Mouse (Mus musculus) hindbrain, embryonic 13.5 days (tissue): ENCODE results near the gene Sf3b3. TPM values are rescaled to one million over a fixed set of nuclear protein-coding genes. Genes with fewer than 3 reads are reported as not detected.
"Not testable (repeated sequence)": the region's sequence is repeated elsewhere in the genome, so short reads cannot be mapped to it uniquely, and the experiment has no call there.

Experiments
- ATAC-seq: fragments of 200-750 bp; cut with Nextera tagmentation; 2 replicates; pipeline ENCODE4 v1.8.0; 2017; ENCODE audit warnings: moderate TSS enrichment; ENCODE audit not compliant: low FRiP score
- H3K27ac ChIP-seq: fragments of 300-500 bp; sonication (generic); 2 replicates; pipeline ENCODE4 v1.5.1; 2015; ENCODE audit warnings: inconsistent platforms, mild to moderate bottlenecking, moderate library complexity
- H3K27me3 ChIP-seq: fragments of 300-500 bp; sonication (generic); 2 replicates; pipeline ENCODE4 v1.6.1; 2015; ENCODE audit warnings: mild to moderate bottlenecking, inconsistent platforms
- H3K36me3 ChIP-seq: fragments of 300-500 bp; sonication (generic); 2 replicates; pipeline ENCODE4 v1.6.1; 2015; ENCODE audit warnings: mild to moderate bottlenecking, inconsistent platforms
- H3K4me1 ChIP-seq: fragments of 300-500 bp; sonication (generic); replicated peaks from 2 replicates; pipeline ENCODE4 v1.6.1; 2015; ENCODE audit warnings: inconsistent platforms
- H3K4me2 ChIP-seq: fragments of 300-500 bp; sonication (generic); 2 replicates; pipeline ENCODE4 v1.6.1; 2015; ENCODE audit warnings: inconsistent platforms, mild to moderate bottlenecking, moderate library complexity
- H3K4me3 ChIP-seq: fragments of 300-500 bp; sonication (generic); 2 replicates; pipeline ENCODE4 v1.5.1; 2015; ENCODE audit warnings: mild to moderate bottlenecking, inconsistent platforms
- H3K9ac ChIP-seq: fragments of 300-500 bp; sonication (generic); 2 replicates; pipeline ENCODE4 v1.6.1; 2015; ENCODE audit warnings: mild to moderate bottlenecking, inconsistent platforms
- H3K9me3 ChIP-seq: fragments of 300-500 bp; sonication (generic); 2 replicates; pipeline ENCODE4 v1.6.1; 2016; ENCODE audit warnings: inconsistent platforms
- WGBS: fragments of 180-500 bp; shearing (Covaris S2); methylation state at CpG from one replicate; pipeline ENCODE4 v1.1.7; 2015; 5-methylcytosine and 5-hydroxymethylcytosine counted together
- polyA plus RNA-seq: library from polyadenylated mRNA; unstranded; fragments of >200 nt; fragmentation: Nextera tagmentation; extraction: Ambion mirVana; gene quantifications from 2 replicates; pipeline ENCODE4 v1.2.1, GENCODE M21; 2015

The Sf3b3 gene
- polyA plus RNA-seq, 1 experiment from 2014 or later = 109 TPM

GRCm38 (mm10) chr8:110793511-110793910 lies 53.1 kb downstream of the Sf3b3 start:
- no peak overlapping the region for H3K27ac ChIP-seq
- peaks cover 11% of the 10 kb centered on the region for H3K4me1 ChIP-seq
- no peaks in the 10 kb centered on the region for H3K36me3 ChIP-seq
- no peak overlapping the region for H3K4me3 ChIP-seq
- no peaks in the 10 kb centered on the region for H3K9me3 ChIP-seq
- no peak overlapping the region for H3K4me2 ChIP-seq
- H3K9ac ChIP-seq = no peak overlapping the region
- H3K27me3 ChIP-seq = no peaks in the 10 kb centered on the region
- 76% methylated on average over 9 of the region's 9 CpGs for WGBS
- no peak for ATAC-seq

GRCm38 (mm10) chr8:110792574-110793200 lies 53.9 kb downstream of the Sf3b3 start:
- Histone ChIP-seq H3K4me1 (peaks cover 11% of the 10 kb centered on the region), H3K27me3 (no peaks in the 10 kb centered on the region), H3K9me3 (no peaks in the 10 kb centered on the region), H3K27ac (no peak overlapping the region), H3K36me3 (no peaks in the 10 kb centered on the region), H3K4me3 (no peak overlapping the region), H3K9ac (no peak overlapping the region), H3K4me2 (no peak overlapping the region)
- 82% methylated on average over 11 of the region's 11 CpGs for WGBS
- no peak for ATAC-seq

DNA sequence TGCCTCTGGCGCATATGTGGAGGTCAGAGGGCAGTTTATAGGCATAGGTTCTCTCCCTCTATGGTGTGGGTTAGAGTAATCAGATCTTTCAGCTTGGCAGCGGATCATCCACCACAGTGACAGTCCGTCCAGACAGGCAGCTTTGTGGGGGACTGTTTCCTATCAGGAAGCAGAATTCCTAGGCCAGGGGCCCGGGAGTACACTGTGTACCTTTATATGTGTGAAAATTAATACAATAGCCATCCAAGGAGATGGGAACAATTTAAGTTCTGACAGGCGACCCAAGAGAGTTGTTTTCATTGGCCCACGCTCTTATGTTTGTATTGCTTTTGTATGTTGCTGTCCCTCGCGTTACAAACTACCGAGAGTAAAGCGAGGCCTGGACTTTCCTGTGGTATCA lies 55.4 kb downstream of the Sf3b3 start:
- Histone ChIP-seq H3K27me3 (no peaks in the 10 kb centered on the region), H3K4me1 (peaks cover 11% of the 10 kb centered on the region), H3K4me3 (no peak overlapping the region), H3K9ac (no peak overlapping the region), H3K4me2 (no peak overlapping the region), H3K9me3 (no peaks in the 10 kb centered on the region), H3K36me3 (no peaks in the 10 kb centered on the region), H3K27ac (no peak overlapping the region)
- WGBS = 79% methylated on average over 10 of the region's 10 CpGs
- no peak for ATAC-seq

GRCm38 (mm10) chr8:110790270-110790669 lies 56.3 kb downstream of the Sf3b3 start:
- Histone ChIP-seq H3K4me1 (peaks cover 11% of the 10 kb centered on the region), H3K27me3 (no peaks in the 10 kb centered on the region), H3K36me3 (no peaks in the 10 kb centered on the region), H3K27ac (no peak overlapping the region), H3K4me3 (no peak overlapping the region), H3K4me2 (no peak overlapping the region), H3K9ac (no peak overlapping the region), H3K9me3 (no peaks in the 10 kb centered on the region)
- no peak for ATAC-seq
- 73% methylated on average over 6 of the region's 6 CpGs for WGBS

DNA sequence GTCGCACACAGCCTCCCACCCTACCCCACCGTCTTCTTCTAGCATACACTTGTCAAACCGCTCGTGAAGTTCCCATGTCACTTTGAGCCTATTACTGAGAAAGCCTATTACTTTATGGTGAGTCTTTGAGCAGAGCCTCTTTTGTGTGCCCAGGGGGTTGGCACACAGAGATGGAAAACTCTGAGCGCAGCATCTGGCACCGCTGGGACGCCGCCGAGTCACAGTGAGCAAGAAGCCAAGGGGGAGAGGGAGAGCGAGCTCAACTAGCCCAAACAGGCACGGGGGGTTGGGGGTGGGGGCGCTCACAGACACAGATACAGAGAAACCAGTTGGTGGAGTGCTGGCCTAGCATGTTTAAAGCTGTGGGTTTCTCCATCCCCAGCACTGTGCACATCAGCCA lies 57.0 kb downstream of the Sf3b3 start:
- Histone ChIP-seq H3K9ac (no peak overlapping the region), H3K4me1 (peaks cover 11% of the 10 kb centered on the region), H3K27me3 (no peaks in the 10 kb centered on the region), H3K4me3 (no peak overlapping the region), H3K4me2 (no peak overlapping the region), H3K36me3 (no peaks in the 10 kb centered on the region), H3K9me3 (no peaks in the 10 kb centered on the region), H3K27ac (no peak overlapping the region)
- 63% methylated on average over 12 of the region's 12 CpGs for WGBS
- ATAC-seq = no peak

GRCm38 (mm10) chr8:110788981-110789380 lies 57.6 kb downstream of the Sf3b3 start:
- H3K27me3 ChIP-seq = no peaks in the 10 kb centered on the region
- H3K4me1 ChIP-seq = peaks cover 11% of the 10 kb centered on the region
- H3K4me3 ChIP-seq = no peak overlapping the region
- H3K9me3 ChIP-seq = no peaks in the 10 kb centered on the region
- no peak for ATAC-seq
- H3K36me3 ChIP-seq = no peaks in the 10 kb centered on the region
- 52% methylated on average over 12 of the region's 12 CpGs for WGBS
- H3K9ac ChIP-seq = no peak overlapping the region
- H3K4me2 ChIP-seq = no peak overlapping the region
- H3K27ac ChIP-seq = no peak overlapping the region

- no peak overlapping the region for H3K4me3 ChIP-seq
- H3K4me1 ChIP-seq = peaks cover 6% of the 10 kb centered on the region; the same call in 1 of the 2 replicates
- no peak overlapping the region for H3K27ac ChIP-seq
- H3K4me2 ChIP-seq = no peak overlapping the region
- no peaks in the 10 kb centered on the region for H3K27me3 ChIP-seq
- no peaks in the 10 kb centered on the region for H3K9me3 ChIP-seq
- no peaks in the 10 kb centered on the region for H3K36me3 ChIP-seq
- WGBS = 90% methylated on average over 9 of the region's 9 CpGs
- no peak for ATAC-seq
- no peak overlapping the region for H3K9ac ChIP-seq
Observed at GRCm38 (mm10) chr8:110787411-110787954, 59.1 kb downstream of the Sf3b3 start.

DNA sequence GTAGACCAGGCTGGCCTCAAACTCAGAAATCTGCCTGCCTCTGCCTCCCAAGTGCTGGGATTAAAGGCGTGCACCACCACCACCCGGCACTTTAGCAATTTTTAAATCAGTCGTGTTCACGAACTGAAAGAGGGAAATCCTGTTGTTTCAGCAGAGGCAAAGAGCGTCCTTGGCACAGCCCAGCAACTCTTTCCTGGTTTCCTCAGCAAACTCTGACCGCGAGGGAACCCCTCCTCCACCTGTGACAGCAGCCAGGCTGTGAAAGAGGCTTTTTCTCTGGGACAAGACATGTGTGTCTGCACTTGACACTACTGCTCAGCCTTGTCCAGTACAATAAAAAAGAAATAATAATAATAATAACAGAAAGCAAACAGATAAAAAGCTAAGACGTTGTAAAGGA lies 59.7 kb downstream of the Sf3b3 start:
- 93% methylated on average over 8 of the region's 8 CpGs for WGBS
- H3K36me3 ChIP-seq = no peaks in the 10 kb centered on the region

GRCm38 (mm10) chr8:110786501-110786900 lies 60.1 kb downstream of the Sf3b3 start:
- not testable (repeated sequence) for H3K27ac ChIP-seq, ATAC-seq, H3K36me3 ChIP-seq, H3K27me3 ChIP-seq, H3K4me1 ChIP-seq, H3K9ac ChIP-seq, H3K9me3 ChIP-seq, H3K4me3 ChIP-seq, H3K4me2 ChIP-seq
- 77% methylated on average over 7 of the region's 7 CpGs for WGBS

More for the DNA sequence above, 59.7 kb downstream of the Sf3b3 start:
- Histone ChIP-seq H3K4me2 (no peak overlapping the region), H3K9ac (no peak overlapping the region), H3K4me1 (peaks cover 6% of the 10 kb centered on the region; the same call in 1 of the 2 replicates), H3K27me3 (no peaks in the 10 kb centered on the region), H3K4me3 (no peak overlapping the region), H3K9me3 (no peaks in the 10 kb centered on the region), H3K27ac (no peak overlapping the region)
- ATAC-seq = no peak

DNA sequence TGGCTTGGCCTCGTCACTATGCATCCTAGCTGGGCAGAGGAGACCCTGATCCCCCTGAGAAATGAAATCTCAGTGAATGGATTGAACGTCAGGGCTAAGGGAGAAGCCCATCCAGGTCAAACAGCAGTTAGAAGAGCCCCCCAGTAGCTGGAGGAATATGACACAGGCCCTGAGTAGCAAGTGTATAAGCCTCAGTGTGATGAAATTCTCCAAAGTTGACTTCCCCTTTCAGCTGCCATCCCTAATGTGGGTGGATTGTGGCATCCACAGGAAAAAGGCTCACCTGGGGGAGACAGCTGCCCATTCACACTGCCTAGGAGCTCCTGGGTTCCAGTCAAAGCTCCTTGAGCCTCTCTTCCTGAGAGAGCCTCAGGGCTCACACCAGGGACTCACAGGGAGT lies 61.2 kb downstream of the Sf3b3 start:
- H3K27me3 ChIP-seq = no peaks in the 10 kb centered on the region
- no peak overlapping the region for H3K27ac ChIP-seq
- H3K9me3 ChIP-seq = no peaks in the 10 kb centered on the region
- WGBS = 59% methylated on average over 2 of the region's 2 CpGs
- H3K4me1 ChIP-seq = peaks cover 6% of the 10 kb centered on the region; the same call in 1 of the 2 replicates
- H3K9ac ChIP-seq = no peak overlapping the region
- H3K4me2 ChIP-seq = no peak overlapping the region
- ATAC-seq = no peak
- no peak overlapping the region for H3K4me3 ChIP-seq
- H3K36me3 ChIP-seq = no peaks in the 10 kb centered on the region

- no peaks in the 10 kb centered on the region for H3K36me3 ChIP-seq
- H3K4me3 ChIP-seq = no peak overlapping the region
- no peak overlapping the region for H3K27ac ChIP-seq
- H3K4me2 ChIP-seq = no peak overlapping the region
- H3K9ac ChIP-seq = no peak overlapping the region
- WGBS = 88% methylated on average over 13 of the region's 13 CpGs
- H3K4me1 ChIP-seq = no peaks in the 10 kb centered on the region
- no peaks in the 10 kb centered on the region for H3K9me3 ChIP-seq
- no peaks in the 10 kb centered on the region for H3K27me3 ChIP-seq
- ATAC-seq = no peak
Observed at GRCm38 (mm10) chr8:110779924-110780718, 66.5 kb downstream of the Sf3b3 start.

- no peaks in the 10 kb centered on the region for H3K36me3 ChIP-seq
- H3K4me3 ChIP-seq = no peak overlapping the region
- ATAC-seq = no peak
- H3K4me1 ChIP-seq = no peaks in the 10 kb centered on the region
- WGBS = 92% methylated on average over 3 of the region's 3 CpGs
- no peak overlapping the region for H3K4me2 ChIP-seq
- no peak overlapping the region for H3K27ac ChIP-seq
- 0 out of 2 replicates have a peak, but pooled peaks cover 2% of the 10 kb centered on the region for H3K27me3 ChIP-seq
- H3K9me3 ChIP-seq = no peaks in the 10 kb centered on the region
- H3K9ac ChIP-seq = no peak overlapping the region
Observed at GRCm38 (mm10) chr8:110776335-110776734, 70.3 kb downstream of the Sf3b3 start.
